Mouse (Mus musculus) limb, embryonic 14.5 days (tissue): Measurements from ENCODE around the gene M1ap. TPM values are rescaled to one million over a fixed set of nuclear protein-coding genes. Genes with fewer than 3 reads are reported as not detected.

Experiments
- ATAC-seq: fragments of 200-750 bp; cut with Nextera tagmentation; 2 replicates; pipeline ENCODE4 v1.8.0; 2017; ENCODE audit warnings: low read depth, moderate number of reproducible peaks, moderate TSS enrichment; ENCODE audit not compliant: low FRiP score
- DNase-seq: peaks from one replicate; pipeline ENCODE4 v3.0.0-alpha.2; 2015; ENCODE audit warnings: low spot score
- H3K27ac ChIP-seq: fragments of 300-500 bp; sonication (generic); replicated peaks from 2 replicates; pipeline ENCODE4 v1.5.1; 2014; ENCODE audit warnings: low read depth, mild to moderate bottlenecking, low read length, moderate library complexity, mixed read lengths
- H3K27me3 ChIP-seq: fragments of 300-500 bp; sonication (generic); 2 replicates; pipeline ENCODE4 v1.6.1; 2014; ENCODE audit warnings: low read length, mixed read lengths; ENCODE audit not compliant: control insufficient read depth, insufficient read depth
- H3K36me3 ChIP-seq: fragments of 300-500 bp; sonication (generic); 2 replicates; pipeline ENCODE4 v1.6.1; 2014; ENCODE audit warnings: mild to moderate bottlenecking, low read length, moderate library complexity, mixed read lengths; ENCODE audit not compliant: control insufficient read depth, insufficient read depth
- H3K4me1 ChIP-seq: fragments of 300-500 bp; sonication (generic); 2 replicates; pipeline ENCODE4 v1.6.1; 2014; ENCODE audit warnings: antibody characterized with exemption, low read length, mixed read lengths; ENCODE audit not compliant: control insufficient read depth, insufficient read depth
- H3K4me2 ChIP-seq: fragments of 300-500 bp; sonication (generic); replicated peaks from 2 replicates; pipeline ENCODE4 v1.6.1; 2014; ENCODE audit warnings: low read depth, mild to moderate bottlenecking, low read length, moderate library complexity; ENCODE audit not compliant: severe bottlenecking
- H3K4me3 ChIP-seq: fragments of 300-500 bp; sonication (generic); replicated peaks from 2 replicates; pipeline ENCODE4 v1.5.1; 2014; ENCODE audit warnings: low read length
- H3K9ac ChIP-seq: fragments of 300-500 bp; sonication (generic); 2 replicates; pipeline ENCODE4 v1.6.1; 2014; ENCODE audit warnings: mild to moderate bottlenecking, low read depth, low read length, moderate library complexity; ENCODE audit not compliant: severe bottlenecking
- H3K9me3 ChIP-seq: fragments of 300-500 bp; sonication (generic); 2 replicates; pipeline ENCODE4 v1.6.1; 2016; ENCODE audit warnings: low read length; ENCODE audit not compliant: control insufficient read depth
- POLR2A ChIP-seq: fragments of 200-500 bp; IDR thresholded peaks from 2 replicates; pipeline ENCODE4 v1.8.0; 2012; ENCODE audit warnings: inconsistent platforms, mild to moderate bottlenecking, moderate library complexity, borderline replicate concordance; ENCODE audit not compliant: insufficient read depth, insufficient read length; ENCODE audit errors: extremely low read depth
- WGBS: fragments of 180-500 bp; shearing (Covaris S2); extraction: QIAGEN DNeasy Blood & Tissue Kit; methylation state at CpG from one replicate; pipeline ENCODE4 v1.1.7; 2014; 5-methylcytosine and 5-hydroxymethylcytosine counted together
- polyA plus RNA-seq, 2 experiments: library from polyadenylated mRNA; depleted of rRNA in 1 of 2; stranded (reverse) in 1 of 2; unstranded in 1 of 2; fragments of >200 nt; fragmentation: Nextera tagmentation in 1 of 2; extraction: Ambion mirVana in 1 of 2; gene quantifications; 2 replicates each; pipeline versions ENCODE4 v1.2.1 to v1.2.3; 2012 to 2014

Gene M1ap
- polyA plus RNA-seq, 2 experiments = 0.67 to 0.70 TPM

GRCm38 (mm10) chr6:82921426-82922224 lies 25.1 kb upstream of the M1ap start:
- no peak for TF ChIP-seq POLR2A
- Histone ChIP-seq H3K27me3 (no peaks in the 10 kb centered on the region), H3K4me2 (no peak overlapping the region), H3K9ac (no peak overlapping the region), H3K36me3 (no peaks in the 10 kb centered on the region), H3K9me3 (no peaks in the 10 kb centered on the region), H3K4me1 (no peaks in the 10 kb centered on the region), H3K4me3 (no peak overlapping the region), H3K27ac (no peak overlapping the region)
- WGBS = 73% methylated on average over 9 of the region's 9 CpGs
- ATAC-seq = no peak
- DNase-seq = no peak

- ATAC-seq (no peak), DNase-seq (no peak)
- no peak for TF ChIP-seq POLR2A
- Histone ChIP-seq H3K27ac (no peak overlapping the region), H3K4me3 (no peak overlapping the region), H3K4me1 (no peaks in the 10 kb centered on the region), H3K4me2 (no peak overlapping the region), H3K9me3 (no peaks in the 10 kb centered on the region), H3K9ac (no peak overlapping the region), H3K36me3 (no peaks in the 10 kb centered on the region), H3K27me3 (no peaks in the 10 kb centered on the region)
- 59% methylated on average over 3 of the region's 3 CpGs for WGBS
These were observed 21.7 kb upstream of the M1ap start for GRCm38 (mm10) chr6:82925005-82925404.

GRCm38 (mm10) chr6:82926106-82926505 lies 20.6 kb upstream of the M1ap start:
- WGBS = 85% methylated on average over 10 of the region's 10 CpGs

GRCm38 (mm10) chr6:82926528-82926927 lies 20.2 kb upstream of the M1ap start:
- Histone ChIP-seq H3K9me3 (no peaks in the 10 kb centered on the region), H3K4me3 (no peak overlapping the region), H3K9ac (no peak overlapping the region), H3K4me1 (no peaks in the 10 kb centered on the region), H3K4me2 (no peak overlapping the region), H3K27ac (no peak overlapping the region), H3K36me3 (no peaks in the 10 kb centered on the region), H3K27me3 (no peaks in the 10 kb centered on the region)
- no peak for TF ChIP-seq POLR2A
- DNase-seq (no peak), ATAC-seq (no peak)
- WGBS = 87% methylated on average over 7 of the region's 7 CpGs

More at GRCm38 (mm10) chr6:82926106-82926505, 20.6 kb upstream of the M1ap start:
- Histone ChIP-seq H3K4me1 (no peaks in the 10 kb centered on the region), H3K4me2 (no peak overlapping the region), H3K9me3 (no peaks in the 10 kb centered on the region), H3K4me3 (no peak overlapping the region), H3K27ac (no peak overlapping the region), H3K36me3 (no peaks in the 10 kb centered on the region), H3K9ac (no peak overlapping the region), H3K27me3 (no peaks in the 10 kb centered on the region)
- no peak for TF ChIP-seq POLR2A
- DNase-seq = no peak
- ATAC-seq = no peak

GRCm38 (mm10) chr6:82927617-82928016 lies 19.1 kb upstream of the M1ap start:
- whole genome bisulfite sequencing = 72% methylated on average over 5 of the region's 5 CpGs
- H3K27me3 ChIP-seq = no peaks in the 10 kb centered on the region
- no peak for ATAC-seq

More at GRCm38 (mm10) chr6:82927617-82928016, 19.1 kb upstream of the M1ap start:
- no peak for TF ChIP-seq POLR2A
- Histone ChIP-seq H3K4me3 (no peak overlapping the region), H3K4me2 (no peak overlapping the region), H3K4me1 (no peaks in the 10 kb centered on the region), H3K9me3 (no peaks in the 10 kb centered on the region), H3K36me3 (no peaks in the 10 kb centered on the region), H3K9ac (no peak overlapping the region), H3K27ac (no peak overlapping the region)
- no peak for DNase-seq
